Mouse (Mus musculus) midbrain, postnatal 0 days (tissue): ENCODE results near the gene Glis3. TPM values are rescaled to one million over a fixed set of nuclear protein-coding genes. Genes with fewer than 3 reads are reported as not detected.

ENCODE experiments used
- ATAC-seq: fragments of 200-750 bp; cut with Nextera tagmentation; 2 replicates; pipeline ENCODE4 v1.8.0; 2017; ENCODE audit warnings: moderate number of reproducible peaks, mild to moderate bottlenecking, moderate TSS enrichment, moderate library complexity; ENCODE audit not compliant: low FRiP score
- DNase-seq: peaks from one replicate; pipeline ENCODE4 v3.0.0-alpha.2; 2015; ENCODE audit warnings: low spot score
- H3K27ac ChIP-seq: fragments of 300-500 bp; sonication (generic); 2 replicates; pipeline ENCODE4 v1.5.1; 2014; ENCODE audit warnings: low read depth, mild to moderate bottlenecking, low read length, mixed read lengths
- H3K27me3 ChIP-seq: fragments of 300-500 bp; sonication (generic); 2 replicates; pipeline ENCODE4 v1.6.1; 2014; ENCODE audit warnings: low read length, control low read depth, mixed read lengths; ENCODE audit not compliant: insufficient read depth
- H3K36me3 ChIP-seq: fragments of 300-500 bp; sonication (generic); 2 replicates; pipeline ENCODE4 v1.6.1; 2014; ENCODE audit warnings: low read length, control low read depth, mixed read lengths; ENCODE audit not compliant: insufficient read depth
- H3K4me1 ChIP-seq: fragments of 300-500 bp; sonication (generic); 2 replicates; pipeline ENCODE4 v1.6.1; 2014; ENCODE audit warnings: mild to moderate bottlenecking, control low read depth, antibody characterized with exemption, low read length, mixed read lengths; ENCODE audit not compliant: insufficient read depth
- H3K4me2 ChIP-seq: fragments of 300-500 bp; sonication (generic); 2 replicates; pipeline ENCODE4 v1.6.1; 2014; ENCODE audit warnings: low read depth, mild to moderate bottlenecking, low read length, mixed read lengths; ENCODE audit not compliant: poor library complexity, severe bottlenecking
- H3K4me3 ChIP-seq: fragments of 300-500 bp; sonication (generic); 2 replicates; pipeline ENCODE4 v1.5.1; 2014; ENCODE audit warnings: low read depth, mild to moderate bottlenecking, low read length, moderate library complexity
- H3K9ac ChIP-seq: fragments of 300-500 bp; sonication (generic); replicated peaks from 2 replicates; pipeline ENCODE4 v1.6.1; 2014; ENCODE audit warnings: mild to moderate bottlenecking, low read length, moderate library complexity, mixed read lengths; ENCODE audit not compliant: poor library complexity, severe bottlenecking
- H3K9me3 ChIP-seq: fragments of 300-500 bp; sonication (generic); 2 replicates; pipeline ENCODE4 v1.6.1; 2016; ENCODE audit warnings: low read length, control low read depth
- CTCF ChIP-seq: IDR thresholded peaks from 2 replicates; pipeline ENCODE4 v1.5.1; 2016; ENCODE audit warnings: antibody characterized with exemption, mild to moderate bottlenecking
- WGBS: fragments of 180-500 bp; shearing (Covaris S2); extraction: QIAGEN DNeasy Blood & Tissue Kit; methylation state at CpG from one replicate; pipeline ENCODE4 v1.1.7; 2014; 5-methylcytosine and 5-hydroxymethylcytosine counted together
- polyA plus RNA-seq: library from polyadenylated mRNA; unstranded; fragments of >200 nt; fragmentation: Nextera tagmentation; extraction: Ambion mirVana; gene quantifications from 2 replicates; pipeline ENCODE4 v1.2.1, GENCODE M21; 2015
- total RNA-seq: library from RNA; depleted of rRNA; stranded (reverse); fragments of >200 nt; gene quantifications from 2 replicates; pipeline ENCODE4 v1.2.3, GENCODE M21; 2014

Gene Glis3
- total and polyA plus RNA-seq, 2 experiments from 2014 or later = 1.2 to 27.1 TPM

DNA sequence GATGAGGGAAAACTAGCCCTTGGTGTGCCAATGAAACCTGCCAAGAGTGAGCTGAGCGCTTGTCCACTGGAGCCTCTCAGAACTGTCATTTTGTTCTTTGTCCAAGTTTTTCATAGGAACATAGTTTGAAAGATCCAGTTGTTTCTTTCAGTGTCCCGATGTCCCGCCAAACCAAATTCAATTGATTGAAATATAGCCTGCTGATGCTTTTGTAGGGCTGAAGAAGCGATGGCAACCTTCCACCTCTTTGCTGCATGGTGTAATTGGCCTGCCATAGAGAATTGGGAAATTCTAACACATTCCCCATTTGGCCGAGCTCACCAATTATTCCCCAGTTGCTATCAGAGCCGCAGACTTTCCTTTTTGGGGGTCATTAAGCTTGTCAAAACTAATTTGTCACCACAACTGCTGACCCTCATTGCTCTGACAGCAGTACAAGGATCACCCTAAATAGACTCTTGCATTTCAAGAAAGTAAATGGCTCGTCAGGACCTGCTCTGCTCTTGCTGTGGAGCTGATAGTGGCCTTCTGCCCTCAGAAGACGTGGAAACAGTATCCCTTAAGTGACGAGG is 299.1 kb downstream of the Glis3 start:
- WGBS = 49% methylated on average over 9 of the region's 9 CpGs
- H3K4me1 ChIP-seq = no peaks in the 10 kb centered on the region
- TF ChIP-seq CTCF = no peak
- DNase-seq (peak; percentile 61), ATAC-seq (no peak)
- no peaks in the 10 kb centered on the region for H3K27me3 ChIP-seq
- H3K4me2 ChIP-seq = no peak overlapping the region
- no peak overlapping the region for H3K4me3 ChIP-seq
- H3K36me3 ChIP-seq = no peaks in the 10 kb centered on the region
- H3K9me3 ChIP-seq = no peaks in the 10 kb centered on the region
- H3K27ac ChIP-seq = no peak overlapping the region
- H3K9ac ChIP-seq = no peak overlapping the region

DNA sequence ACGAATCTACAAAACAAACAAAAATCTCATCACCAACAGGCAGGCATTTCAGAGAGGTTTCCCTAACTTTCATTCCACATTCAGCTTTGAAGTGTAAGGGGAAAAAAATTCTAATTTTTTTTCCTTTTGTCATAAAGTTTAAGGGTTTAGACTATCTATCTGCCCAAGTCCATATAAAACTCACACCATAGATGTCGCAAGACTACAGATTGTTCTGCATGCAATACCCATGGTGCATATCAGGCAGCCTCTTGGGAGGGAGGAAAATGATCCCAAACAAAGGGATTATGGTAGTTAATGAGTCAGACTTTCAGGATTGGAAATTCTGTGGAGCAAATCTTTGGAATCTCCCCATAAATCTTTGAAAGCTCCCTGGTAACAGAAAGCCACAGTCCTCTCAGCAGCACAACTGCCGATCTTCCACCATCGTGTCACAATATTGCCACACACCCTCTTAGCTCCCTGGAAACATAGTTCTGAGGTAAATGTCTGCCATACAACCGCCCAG is 302.0 kb downstream of the Glis3 start:
- Histone ChIP-seq H3K27me3 (no peaks in the 10 kb centered on the region), H3K9me3 (no peaks in the 10 kb centered on the region), H3K4me1 (no peaks in the 10 kb centered on the region), H3K36me3 (no peaks in the 10 kb centered on the region), H3K27ac (no peak overlapping the region), H3K4me3 (no peak overlapping the region), H3K9ac (no peak overlapping the region), H3K4me2 (no peak overlapping the region)
- no peak for TF ChIP-seq CTCF
- ATAC-seq (no peak), DNase-seq (no peak)
- 78% methylated on average over 5 of the region's 5 CpGs for WGBS

DNA sequence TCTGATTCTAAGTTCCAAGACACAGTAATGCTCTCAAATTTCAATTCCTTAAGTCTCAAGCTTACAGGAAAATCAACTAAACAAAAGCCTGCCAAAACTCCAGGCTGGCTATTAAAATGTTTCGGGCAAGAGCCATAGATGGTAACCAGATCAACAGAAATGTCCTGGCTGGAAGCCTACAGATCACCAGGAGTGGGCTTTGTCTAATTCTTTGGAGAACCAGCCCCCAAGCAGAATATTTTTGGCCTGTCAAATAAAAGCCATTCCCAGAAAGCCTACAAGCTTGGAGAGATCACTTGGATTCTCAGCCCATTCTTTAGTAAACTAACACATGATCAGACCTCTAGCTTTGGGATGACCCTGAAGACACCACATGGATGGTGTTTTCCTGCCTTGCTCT is 303.5 kb downstream of the Glis3 start:
- H3K27me3 ChIP-seq = no peaks in the 10 kb centered on the region

DNA sequence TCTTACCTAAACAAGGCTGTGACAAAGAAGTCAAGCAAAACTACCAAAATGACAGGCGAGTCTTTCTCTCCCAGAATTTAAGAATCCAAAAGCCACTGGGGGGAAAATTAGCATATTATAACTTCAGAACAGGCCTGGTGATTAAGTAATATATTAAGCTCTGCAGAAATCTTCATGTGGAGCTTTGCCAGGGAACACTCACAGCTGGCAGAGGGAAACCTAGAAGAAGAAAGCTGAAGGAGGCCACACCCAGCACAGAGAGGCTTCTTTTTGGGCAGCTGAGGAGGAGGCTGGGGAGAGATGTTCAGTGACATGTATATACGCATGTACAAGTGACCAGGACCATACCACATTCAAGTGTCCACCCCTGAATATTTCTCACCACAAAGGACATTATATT is 304.1 kb downstream of the Glis3 start:
- no peak for TF ChIP-seq CTCF
- H3K4me3 ChIP-seq = no peak overlapping the region
- no peak for ATAC-seq
- no peak overlapping the region for H3K4me2 ChIP-seq
- H3K9ac ChIP-seq = no peak overlapping the region
- 80% methylated on average over 2 of the region's 2 CpGs for WGBS
- no peaks in the 10 kb centered on the region for H3K36me3 ChIP-seq
- H3K9me3 ChIP-seq = no peaks in the 10 kb centered on the region
- no peaks in the 10 kb centered on the region for H3K4me1 ChIP-seq
- no peak overlapping the region for H3K27ac ChIP-seq
- H3K27me3 ChIP-seq = no peaks in the 10 kb centered on the region
- DNase-seq = no peak

More for the DNA sequence above, 303.5 kb downstream of the Glis3 start:
- ATAC-seq (no peak), DNase-seq (peak; percentile 46)
- Histone ChIP-seq H3K27ac (no peak overlapping the region), H3K4me3 (no peak overlapping the region), H3K4me2 (no peak overlapping the region), H3K9ac (no peak overlapping the region), H3K9me3 (no peaks in the 10 kb centered on the region), H3K4me1 (no peaks in the 10 kb centered on the region), H3K36me3 (no peaks in the 10 kb centered on the region)
- WGBS = 72% methylated on average over 1 of the region's 1 CpGs
- TF ChIP-seq CTCF = no peak

DNA sequence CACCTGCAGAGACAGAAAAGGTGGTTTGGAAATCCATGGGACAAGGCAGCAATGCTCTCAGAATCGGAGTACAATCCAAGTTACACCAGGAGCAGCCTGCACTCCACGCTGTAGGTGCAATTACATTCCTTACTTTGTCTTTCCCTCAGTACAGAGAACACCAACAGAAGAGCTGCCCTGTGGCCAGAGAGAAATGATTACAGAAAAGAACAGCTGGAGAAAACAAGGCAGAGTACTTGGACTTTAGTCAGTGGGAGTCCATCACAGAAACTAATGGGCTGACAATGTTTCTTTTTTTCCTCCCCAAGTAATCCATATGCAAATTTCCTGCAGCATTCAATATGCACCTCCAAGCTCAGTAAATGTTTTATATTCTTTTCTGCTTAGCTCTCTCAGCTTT is 305.4 kb downstream of the Glis3 start:
- Histone ChIP-seq H3K36me3 (no peaks in the 10 kb centered on the region), H3K4me2 (no peak overlapping the region), H3K27ac (no peak overlapping the region), H3K9ac (no peak overlapping the region), H3K9me3 (no peaks in the 10 kb centered on the region), H3K4me3 (no peak overlapping the region), H3K4me1 (no peaks in the 10 kb centered on the region), H3K27me3 (no peaks in the 10 kb centered on the region)
- 49% methylated on average over 2 of the region's 2 CpGs for WGBS
- DNase-seq (no peak), ATAC-seq (no peak)
- TF ChIP-seq CTCF = no peak

DNA sequence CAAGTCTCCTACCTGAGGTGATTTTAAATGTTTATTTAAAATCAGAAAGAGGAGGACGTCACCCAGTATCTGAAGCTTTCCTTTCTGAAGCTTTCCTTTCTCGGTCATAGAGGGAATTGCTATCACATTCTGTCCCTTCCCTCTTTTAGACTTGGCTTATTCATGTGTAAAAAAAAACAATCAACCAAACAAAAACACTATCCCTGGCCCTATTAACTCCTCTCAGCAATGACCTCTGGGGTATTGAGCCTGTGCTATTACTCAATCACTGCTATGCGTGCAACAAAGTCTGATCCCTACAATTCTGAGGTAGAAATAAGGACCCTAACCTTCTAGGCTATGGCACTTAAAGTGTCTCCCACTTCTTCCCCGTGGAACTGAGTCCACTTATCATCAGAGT is 311.7 kb downstream of the Glis3 start:
- no peak overlapping the region for H3K9ac ChIP-seq
- no peak overlapping the region for H3K4me3 ChIP-seq
- 80% methylated on average over 4 of the region's 4 CpGs for WGBS

More for the DNA sequence above, 311.7 kb downstream of the Glis3 start:
- ATAC-seq (no peak), DNase-seq (no peak)
- Histone ChIP-seq H3K4me2 (no peak overlapping the region), H3K27ac (no peak overlapping the region), H3K9me3 (no peaks in the 10 kb centered on the region), H3K27me3 (no peaks in the 10 kb centered on the region), H3K4me1 (no peaks in the 10 kb centered on the region), H3K36me3 (no peaks in the 10 kb centered on the region)
- no peak for TF ChIP-seq CTCF
